Mouse (Mus musculus): ENCODE measurements around the gene Ttpal.

The Ttpal gene

DNA sequence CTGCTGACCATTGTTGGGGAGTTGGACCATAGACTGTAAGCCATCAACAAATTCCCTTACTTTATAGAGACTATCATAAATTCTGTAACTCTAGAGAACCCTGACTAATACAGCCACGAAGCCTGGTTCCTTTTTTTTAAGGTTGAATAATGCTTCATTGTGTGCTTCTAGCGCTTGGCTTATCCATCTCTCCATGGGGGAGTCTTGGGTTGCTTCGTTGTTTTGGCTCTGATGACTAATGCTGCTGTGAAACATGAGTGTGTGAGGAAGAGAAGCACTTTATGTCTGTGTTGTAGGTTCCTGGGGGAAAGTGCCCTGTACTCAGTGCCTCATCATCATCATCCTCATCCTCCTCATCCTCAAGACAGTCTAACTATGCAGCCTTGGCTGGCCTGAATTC is 61.8 kb downstream of the Ttpal start:
- DNase-seq, result no peak

GRCm38 (mm10) chr2:163667045-163667444 is 64.9 kb downstream of the Ttpal start:
- no peak for DNase-seq

Measured in thymus, postnatal 4 days (tissue).